Comparison of ENCODE assay signal across 9 mouse cellular contexts in genomic region chr13:83531968-83532591, GRCm38 (mm10). TPM values are rescaled to one million over a fixed set of nuclear protein-coding genes. Genes with fewer than 3 reads are reported as not detected.
DNase-seq lines count a peak whose midpoint lies in the region; ATAC-seq and TF ChIP-seq lines count a peak whose summit lies in the region.
"Had no signal": no experiment of that assay in that cellular context is flagged by ENCODE, and none has a peak within 500 bp of the region (broad histone marks: within the 10 kb centered on the region; RNA-seq: fewer than 3 reads in every experiment).

No protein-coding gene starts in this region.

- H3K4me3 ChIP-seq in lung, adult 2 months (replicated peaks; ENCODE audit: extremely low read depth, low read depth, low read length): no peak overlapping the region
- H3K4me3 ChIP-seq in midbrain, embryonic 14.5 days (replicated peaks; ENCODE audit: low read depth, low read length): no peak overlapping the region
- H3K4me3 ChIP-seq: embryonic facial prominence, embryonic 12.5 days had no signal

- no peak overlapping the region for H3K4me2 ChIP-seq in midbrain, embryonic 14.5 days (ENCODE audit: low read length)
- H3K4me2 ChIP-seq: embryonic facial prominence, embryonic 12.5 days had no signal

- no peaks in the 10 kb centered on the region for H3K36me3 ChIP-seq in midbrain, embryonic 14.5 days (ENCODE audit: control insufficient read depth, insufficient read depth, low read length)
- H3K36me3 ChIP-seq: embryonic facial prominence, embryonic 12.5 days had no signal

- no peak overlapping the region for H3K9ac ChIP-seq in midbrain, embryonic 14.5 days (replicated peaks; ENCODE audit: low read length)
- H3K9ac ChIP-seq: embryonic facial prominence, embryonic 12.5 days had no signal

- WGBS in lung, adult 2 months: 27% methylated on average over 8 of the region's 8 CpGs
- WGBS in midbrain, embryonic 14.5 days: 55% methylated on average over 8 of the region's 8 CpGs

- peak; percentile 50; the same call in 1 of the 2 replicates for TF ChIP-seq CTCF in lung, adult 2 months (IDR thresholded peaks at IDR 0.05; ENCODE audit: insufficient read depth, low read length)

- H3K4me1 ChIP-seq in lung, adult 2 months (ENCODE audit: control insufficient read depth, insufficient read depth, low read length): peaks cover 3% of the 10 kb centered on the region; the same call in 1 of the 2 replicates
- no peaks in the 10 kb centered on the region for H3K4me1 ChIP-seq in midbrain, embryonic 14.5 days (ENCODE audit: control insufficient read depth, insufficient read depth, low read length)
- H3K4me1 ChIP-seq: embryonic facial prominence, embryonic 12.5 days had no signal

- H3K27ac ChIP-seq in midbrain, embryonic 14.5 days (replicated peaks; ENCODE audit: low read depth, low read length): no peak overlapping the region
- H3K27ac ChIP-seq: embryonic facial prominence, embryonic 12.5 days had no signal

- peak; percentile 44 to 51 for DNase-seq in cerebellum, postnatal 10 days
- no peak for DNase-seq in cerebellum, postnatal 4 days (ENCODE audit: low spot score in 2 of 2)
- peak; percentile 30 to 31 for DNase-seq in spleen, postnatal 36 days (ENCODE audit: low spot score in 2 of 2)
- no peak for DNase-seq in spleen, postnatal 14 days (ENCODE audit: low spot score in 2 of 2)
- DNase-seq in heart, postnatal 36 days: peak; percentile 52 to 67
- no peak for DNase-seq in lung, adult 2 months
- peak; percentile 19 for DNase-seq in yolk sac, embryonic 10.5 days (ENCODE audit: low spot score)
- no peak for DNase-seq in midbrain, embryonic 14.5 days

- no peaks in the 10 kb centered on the region for H3K9me3 ChIP-seq in midbrain, embryonic 14.5 days (ENCODE audit: control insufficient read depth, low read length)
- H3K9me3 ChIP-seq: embryonic facial prominence, embryonic 12.5 days had no signal

- intact Hi-C loops in heart, postnatal 36 days (cut with DNase I): no loop called here

- no peak for TF ChIP-seq POLR2A in lung, adult 2 months (IDR thresholded peaks at IDR 0.05; ENCODE audit: borderline replicate concordance, extremely low read depth, low read depth, low read length)

- no peak for ATAC-seq in midbrain, embryonic 14.5 days (ENCODE audit: low FRiP score, low TSS enrichment)

- peaks cover 6% of the 10 kb centered on the region; the same call in 1 of the 2 replicates for H3K27me3 ChIP-seq in midbrain, embryonic 14.5 days (ENCODE audit: control insufficient read depth, insufficient read depth, low read length)
- H3K27me3 ChIP-seq: embryonic facial prominence, embryonic 12.5 days had no signal

RNA-seq across cellular contexts. Expression of gene Mef2c, which starts 28.2 kb away (rescaled TPM):
- 10 to 100 TPM; 57.7 to 73.6 TPM for total RNA-seq in heart, postnatal 36 days (2021)
- 18.0 and 36.8 TPM in 2 replicates for polyA plus RNA-seq in lung, adult 2 months (2012; rRNA removed)
- polyA plus RNA-seq in midbrain, embryonic 14.5 days (2014; fragmentation: Nextera tagmentation; extraction: Ambion mirVana): 25.0 and 27.8 TPM in 2 replicates

Comparison
In these comparisons a context has a peak if more than half of its experiments do, and no peak if none do; other contexts are left out.
1. DNase-seq: peak in cerebellum, postnatal 10 days (2 of 2), spleen, postnatal 36 days (2 of 2), heart, postnatal 36 days (2 of 2) and yolk sac, embryonic 10.5 days (single experiment); none in cerebellum, postnatal 4 days (0 of 2), spleen, postnatal 14 days (0 of 2), lung, adult 2 months (single experiment) and midbrain, embryonic 14.5 days (single experiment).